Mouse (Mus musculus) stomach, embryonic 15.5 days (tissue): ENCODE measurements at regions not wholly inside any gene's neighbourhood (a gene's known extent, or its start where the extent isn't known, plus 50 kb on each side); places are given as distances from the start of the nearest gene placed in this dataset.

Experiments
- ATAC-seq: fragments of 200-750 bp; cut with Nextera tagmentation; 2 replicates; pipeline ENCODE4 v1.8.0; 2017; ENCODE audit warnings: low read depth, moderate number of reproducible peaks, moderate TSS enrichment; ENCODE audit not compliant: insufficient read depth, low FRiP score
- H3K27ac ChIP-seq: fragments of 300-500 bp; sonication (generic); 2 replicates; pipeline ENCODE4 v1.5.1; 2015; ENCODE audit warnings: mild to moderate bottlenecking, inconsistent platforms
- H3K27me3 ChIP-seq: fragments of 300-500 bp; sonication (generic); replicated peaks from 2 replicates; pipeline ENCODE4 v1.6.1; 2015; ENCODE audit warnings: inconsistent platforms
- H3K36me3 ChIP-seq: fragments of 300-500 bp; sonication (generic); 2 replicates; pipeline ENCODE4 v1.6.1; 2015; ENCODE audit warnings: inconsistent platforms
- H3K4me1 ChIP-seq: fragments of 300-500 bp; sonication (generic); 2 replicates; pipeline ENCODE4 v1.6.1; 2015; ENCODE audit warnings: inconsistent platforms
- H3K4me2 ChIP-seq: fragments of 300-500 bp; sonication (generic); 2 replicates; pipeline ENCODE4 v1.6.1; 2015; ENCODE audit warnings: mild to moderate bottlenecking, inconsistent platforms
- H3K4me3 ChIP-seq: fragments of 300-500 bp; sonication (generic); replicated peaks from 2 replicates; pipeline ENCODE4 v1.5.1; 2015; ENCODE audit warnings: inconsistent platforms
- H3K9ac ChIP-seq: fragments of 300-500 bp; sonication (generic); 2 replicates; pipeline ENCODE4 v1.6.1; 2015; ENCODE audit warnings: inconsistent platforms
- H3K9me3 ChIP-seq: fragments of 300-500 bp; sonication (generic); 2 replicates; pipeline ENCODE4 v1.6.1; 2016; ENCODE audit warnings: inconsistent platforms
- WGBS: fragments of 180-500 bp; shearing (Covaris S2); methylation state at CpG from one replicate; pipeline ENCODE4 v1.1.7; 2015; 5-methylcytosine and 5-hydroxymethylcytosine counted together

- Histone ChIP-seq H3K27me3 (no peaks in the 10 kb centered on the region), H3K9ac (no peak overlapping the region), H3K4me3 (no peak overlapping the region), H3K27ac (no peak overlapping the region), H3K36me3 (no peaks in the 10 kb centered on the region), H3K4me2 (no peak overlapping the region), H3K4me1 (no peaks in the 10 kb centered on the region), H3K9me3 (no peaks in the 10 kb centered on the region)
- 75% methylated on average over 3 of the region's 3 CpGs for WGBS
- ATAC-seq: no peak
These were observed 103.8 kb downstream of the Hlx start for GRCm38 (mm10) chr1:184628566-184629168.

GRCm38 (mm10) chr1:184622462-184622861 is 110.0 kb downstream of the Hlx start:
- ATAC-seq: no peak
- Histone ChIP-seq H3K27ac (no peak overlapping the region), H3K4me1 (no peaks in the 10 kb centered on the region), H3K9ac (no peak overlapping the region), H3K27me3 (no peaks in the 10 kb centered on the region; the same call in 1 of the 2 replicates), H3K4me3 (no peak overlapping the region), H3K4me2 (no peak overlapping the region), H3K9me3 (no peaks in the 10 kb centered on the region), H3K36me3 (no peaks in the 10 kb centered on the region)
- 57% methylated on average over 3 of the region's 3 CpGs for WGBS

DNA sequence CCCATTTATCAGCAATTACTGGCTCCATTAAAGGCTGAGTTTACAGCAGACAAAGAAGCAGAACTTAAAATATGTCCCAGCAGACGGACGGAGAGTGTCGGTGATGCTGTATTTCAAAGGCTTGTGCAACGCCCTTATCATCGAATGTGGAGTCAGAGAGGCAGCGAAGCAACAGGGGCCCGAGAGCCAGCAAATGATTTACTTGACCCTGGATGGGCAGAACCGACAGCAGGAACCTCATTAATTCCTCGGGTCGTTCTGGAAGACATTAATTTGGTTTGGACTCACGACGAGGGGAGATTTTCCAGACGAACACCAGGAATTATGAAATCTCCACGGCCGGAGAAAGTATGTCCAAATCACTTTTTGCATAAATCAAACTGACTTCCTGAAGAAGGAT is 110.5 kb downstream of the Hlx start:
- H3K27ac ChIP-seq: no peak overlapping the region
- no peak overlapping the region for H3K9ac ChIP-seq
- no peak for ATAC-seq
- no peaks in the 10 kb centered on the region; the same call in 1 of the 2 replicates for H3K27me3 ChIP-seq
- H3K4me2 ChIP-seq: no peak overlapping the region
- no peaks in the 10 kb centered on the region for H3K36me3 ChIP-seq
- H3K4me1 ChIP-seq: no peaks in the 10 kb centered on the region
- WGBS: 27% methylated on average over 15 of the region's 15 CpGs
- H3K9me3 ChIP-seq: no peaks in the 10 kb centered on the region
- H3K4me3 ChIP-seq: no peak overlapping the region

DNA sequence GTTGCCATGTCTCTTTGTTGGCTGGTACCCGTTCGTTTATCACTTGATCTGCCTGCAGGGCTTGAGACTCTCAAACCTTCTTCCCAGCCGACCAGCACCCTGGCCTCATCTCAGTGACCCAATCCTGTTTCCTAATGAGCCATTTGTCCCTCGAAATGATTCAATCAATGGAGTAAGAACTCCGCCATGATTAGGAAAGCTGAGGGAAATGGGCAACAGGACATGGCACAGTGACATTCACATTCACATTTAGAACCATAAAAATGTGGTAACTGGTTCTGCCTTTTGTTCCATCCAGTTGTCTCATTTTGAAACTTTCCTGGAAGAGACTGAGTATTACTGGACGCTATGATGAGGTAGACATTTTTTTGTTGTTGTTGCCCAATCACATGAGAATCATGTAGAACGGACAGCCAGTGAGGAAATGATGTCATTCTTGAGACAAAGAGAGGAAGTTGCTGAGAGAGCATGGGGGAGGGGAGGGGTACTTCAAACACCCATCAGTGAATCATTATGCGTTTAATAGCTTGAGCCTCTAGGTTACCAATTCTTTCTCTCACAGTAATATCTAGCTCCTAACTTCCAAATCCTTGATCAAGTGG is 114.5 kb downstream of the Hlx start:
- H3K36me3 ChIP-seq: no peaks in the 10 kb centered on the region
- 80% methylated on average over 8 of the region's 8 CpGs for WGBS
- H3K27me3 ChIP-seq: no peaks in the 10 kb centered on the region; the same call in 1 of the 2 replicates
- no peak for ATAC-seq
- no peaks in the 10 kb centered on the region for H3K9me3 ChIP-seq
- H3K9ac ChIP-seq: no peak overlapping the region
- H3K4me2 ChIP-seq: no peak overlapping the region
- no peaks in the 10 kb centered on the region for H3K4me1 ChIP-seq
- H3K27ac ChIP-seq: no peak overlapping the region
- H3K4me3 ChIP-seq: no peak overlapping the region

GRCm38 (mm10) chr1:184615991-184616390 is 116.4 kb downstream of the Hlx start:
- 57% methylated on average over 3 of the region's 3 CpGs for WGBS
- Histone ChIP-seq H3K4me1 (no peaks in the 10 kb centered on the region), H3K4me3 (no peak overlapping the region), H3K36me3 (no peaks in the 10 kb centered on the region), H3K27ac (no peak overlapping the region), H3K4me2 (no peak overlapping the region), H3K9me3 (no peaks in the 10 kb centered on the region), H3K9ac (no peak overlapping the region), H3K27me3 (no peaks in the 10 kb centered on the region; the same call in 1 of the 2 replicates)
- ATAC-seq: no peak

- no peak overlapping the region for H3K9ac ChIP-seq
- H3K4me2 ChIP-seq: no peak overlapping the region
- no peak for ATAC-seq
- H3K4me3 ChIP-seq: no peak overlapping the region
- H3K36me3 ChIP-seq: no peaks in the 10 kb centered on the region
- H3K27me3 ChIP-seq: no peaks in the 10 kb centered on the region
- H3K9me3 ChIP-seq: no peaks in the 10 kb centered on the region
- H3K27ac ChIP-seq: no peak overlapping the region
- H3K4me1 ChIP-seq: no peaks in the 10 kb centered on the region
- 79% methylated on average over 21 of the region's 21 CpGs for WGBS
These were observed 117.6 kb downstream of the Hlx start for GRCm38 (mm10) chr1:184614699-184615415.

GRCm38 (mm10) chr1:184612880-184613279 is 119.5 kb downstream of the Hlx start:
- Histone ChIP-seq H3K27me3 (no peaks in the 10 kb centered on the region), H3K4me3 (no peak overlapping the region), H3K9ac (no peak overlapping the region), H3K36me3 (no peaks in the 10 kb centered on the region), H3K9me3 (no peaks in the 10 kb centered on the region), H3K4me1 (no peaks in the 10 kb centered on the region), H3K4me2 (no peak overlapping the region), H3K27ac (no peak overlapping the region)
- ATAC-seq: no peak
- 64% methylated on average over 4 of the region's 4 CpGs for WGBS

- no peak overlapping the region for H3K9ac ChIP-seq
- H3K4me2 ChIP-seq: no peak overlapping the region
- no peaks in the 10 kb centered on the region for H3K4me1 ChIP-seq
- ATAC-seq: no peak
- no peaks in the 10 kb centered on the region for H3K36me3 ChIP-seq
- no peak overlapping the region for H3K27ac ChIP-seq
- no peaks in the 10 kb centered on the region for H3K27me3 ChIP-seq
- WGBS: 66% methylated on average over 5 of the region's 5 CpGs
- H3K9me3 ChIP-seq: no peaks in the 10 kb centered on the region
- H3K4me3 ChIP-seq: no peak overlapping the region
These were observed 123.5 kb downstream of the Hlx start for GRCm38 (mm10) chr1:184608938-184609337.

DNA sequence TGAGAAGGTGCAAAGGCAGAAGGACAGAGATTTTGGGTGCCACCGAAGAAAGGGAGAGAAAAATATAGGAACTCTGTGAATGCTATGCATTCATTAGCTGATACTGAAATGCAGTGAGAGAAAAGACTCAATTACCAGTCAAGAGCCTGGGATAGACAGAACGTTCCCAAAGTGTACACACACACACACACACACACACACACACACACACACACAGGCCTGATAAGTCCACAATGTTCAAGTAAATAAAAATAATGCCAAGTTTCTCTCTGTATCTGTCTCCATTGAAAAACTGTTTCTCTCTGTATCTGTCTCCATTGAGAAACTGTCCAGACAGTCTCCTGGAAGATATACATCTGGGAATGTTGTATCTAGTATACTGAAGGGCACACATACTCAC is 124.1 kb downstream of the Hlx start:
- 73% methylated on average over 2 of the region's 2 CpGs for WGBS
- Histone ChIP-seq H3K36me3 (no peaks in the 10 kb centered on the region), H3K4me1 (no peaks in the 10 kb centered on the region), H3K27me3 (no peaks in the 10 kb centered on the region), H3K9me3 (no peaks in the 10 kb centered on the region), H3K4me2 (no peak overlapping the region), H3K9ac (no peak overlapping the region), H3K4me3 (no peak overlapping the region), H3K27ac (no peak overlapping the region)
- ATAC-seq: no peak

GRCm38 (mm10) chr1:184606541-184606940 is 125.9 kb downstream of the Hlx start:
- Histone ChIP-seq H3K4me3 (no peak overlapping the region), H3K27me3 (no peaks in the 10 kb centered on the region), H3K4me2 (no peak overlapping the region), H3K4me1 (no peaks in the 10 kb centered on the region), H3K27ac (no peak overlapping the region), H3K9me3 (no peaks in the 10 kb centered on the region), H3K36me3 (no peaks in the 10 kb centered on the region), H3K9ac (no peak overlapping the region)
- ATAC-seq: no peak
- WGBS: 74% methylated on average over 8 of the region's 8 CpGs

DNA sequence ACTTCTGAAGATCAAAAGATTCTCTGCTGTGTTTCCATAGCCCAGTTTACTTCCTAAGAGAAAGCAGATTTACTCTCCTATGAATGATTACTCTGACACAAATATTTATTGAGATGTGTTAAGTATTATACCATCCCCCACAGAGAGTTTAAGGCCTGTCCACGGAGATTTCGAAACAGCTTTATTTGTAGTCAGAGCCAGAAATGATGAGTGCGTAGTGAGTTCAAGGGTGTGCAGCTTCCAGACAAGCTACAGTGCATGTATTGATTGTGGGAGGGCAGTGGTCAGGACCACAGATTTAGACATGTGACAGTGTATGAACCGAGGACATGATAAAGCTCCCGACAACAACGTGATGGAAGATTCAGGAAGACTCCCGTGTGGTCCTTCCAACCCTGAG is 126.8 kb downstream of the Hlx start:
- no peaks in the 10 kb centered on the region for H3K27me3 ChIP-seq
- no peaks in the 10 kb centered on the region for H3K9me3 ChIP-seq
- no peak for ATAC-seq
- no peak overlapping the region for H3K27ac ChIP-seq
- H3K4me3 ChIP-seq: no peak overlapping the region
- H3K4me2 ChIP-seq: no peak overlapping the region
- 65% methylated on average over 7 of the region's 7 CpGs for WGBS
- H3K4me1 ChIP-seq: no peaks in the 10 kb centered on the region
- H3K9ac ChIP-seq: no peak overlapping the region
- no peaks in the 10 kb centered on the region for H3K36me3 ChIP-seq

DNA sequence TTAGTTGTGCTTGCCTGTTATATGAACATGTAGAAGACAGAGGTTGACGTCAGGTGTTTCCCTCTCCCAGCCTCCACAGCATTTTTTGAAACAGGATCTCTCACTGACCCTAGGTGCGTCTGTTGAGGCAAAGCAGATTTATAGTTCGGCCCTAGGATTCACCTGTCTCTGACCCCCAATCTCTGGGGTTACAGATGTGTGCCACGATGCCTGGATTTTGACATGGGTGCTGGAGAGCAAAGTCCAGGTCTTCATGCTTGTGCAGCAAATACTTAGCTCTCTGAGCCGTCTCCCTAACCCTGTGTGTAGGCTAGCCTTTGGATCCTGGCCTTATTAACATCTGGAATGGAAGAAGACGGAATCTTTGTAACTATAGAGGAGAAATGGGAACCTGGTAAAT is 129.3 kb downstream of the Hlx start:
- no peak overlapping the region for H3K4me2 ChIP-seq
- H3K27ac ChIP-seq: no peak overlapping the region
- ATAC-seq: no peak
- no peaks in the 10 kb centered on the region for H3K9me3 ChIP-seq
- no peaks in the 10 kb centered on the region for H3K36me3 ChIP-seq
- H3K4me3 ChIP-seq: no peak overlapping the region
- no peak overlapping the region for H3K9ac ChIP-seq
- WGBS: 83% methylated on average over 6 of the region's 6 CpGs
- no peaks in the 10 kb centered on the region for H3K4me1 ChIP-seq
- no peaks in the 10 kb centered on the region for H3K27me3 ChIP-seq
